Mouse (Mus musculus) heart, adult 2 months (tissue): ENCODE results near the gene Rhbg. TPM values are rescaled to one million over a fixed set of nuclear protein-coding genes. Genes with fewer than 3 reads are reported as not detected.

Experiments
- DNase-seq, 2 experiments: peaks; one replicate each; pipeline ENCODE4 v3.0.0; 2021
- H3K27ac ChIP-seq: fragments of 200-600 bp; 2 replicates; pipeline ENCODE4 v1.8.1; 2022
- H3K27me3 ChIP-seq: fragments of 200-500 bp; 2 replicates; pipeline ENCODE4 v1.6.1; 2012; ENCODE audit warnings: mild to moderate bottlenecking, low read length, inconsistent platforms, mixed read lengths; ENCODE audit not compliant: control insufficient read depth, insufficient read depth
- H3K36me3 ChIP-seq: fragments of 200-500 bp; 2 replicates; pipeline ENCODE4 v1.6.1; 2012; ENCODE audit warnings: low read length, inconsistent platforms; ENCODE audit not compliant: control insufficient read depth, insufficient read depth
- H3K4me1 ChIP-seq: fragments of 200-500 bp; 2 replicates; pipeline ENCODE4 v1.6.1; 2011; ENCODE audit warnings: low read length; ENCODE audit not compliant: control insufficient read depth, insufficient read depth
- H3K4me3 ChIP-seq: fragments of 200-600 bp; 2 replicates; pipeline ENCODE4 v1.8.1; 2022
- H3K79me2 ChIP-seq: fragments of 200-500 bp; replicated peaks from 2 replicates; pipeline ENCODE4 v1.6.1; 2012; ENCODE audit warnings: mild to moderate bottlenecking, inconsistent platforms, low read length, moderate library complexity, mixed read lengths; ENCODE audit not compliant: control insufficient read depth, insufficient read depth
- H3K9ac ChIP-seq: fragments of 200-500 bp; 2 replicates; pipeline ENCODE4 v1.6.1; 2012; ENCODE audit warnings: low read depth, mild to moderate bottlenecking, control low read depth, inconsistent platforms, low read length, mixed read lengths
- CTCF ChIP-seq: fragments of 200-600 bp; IDR thresholded peaks from 2 replicates; pipeline ENCODE4 v1.8.1; 2022; ENCODE audit warnings: antibody characterized with exemption, mild to moderate bottlenecking, moderate library complexity
- EP300 ChIP-seq: fragments of 200-500 bp; IDR thresholded peaks from 2 replicates; pipeline ENCODE4 v1.6.1; 2011; ENCODE audit warnings: low read depth, low read length, control low read depth; ENCODE audit not compliant: insufficient read depth
- POLR2A ChIP-seq: fragments of 200-500 bp; IDR thresholded peaks from 2 replicates; pipeline ENCODE4 v1.6.1; 2011; ENCODE audit warnings: mild to moderate bottlenecking, low read depth, low read length, control low read depth; ENCODE audit not compliant: insufficient read depth
- WGBS: fragments of 180-500 bp; shearing (Covaris S2); methylation state at CpG from one replicate; pipeline ENCODE4 v1.1.7; 2018; 5-methylcytosine and 5-hydroxymethylcytosine counted together
- intact Hi-C: fragments of 180-260 bp; cut with DNase I; formaldehyde crosslinking; loops from one replicate; pipeline ENCODE4 v1.15.1; 2025
- microRNA-seq, 2 experiments: library from miRNA; unstranded; fragments of <30 nt; microRNA quantifications; one replicate each; pipeline ENCODE4 v1.2.0; 2021
- polyA plus RNA-seq: library from polyadenylated mRNA; depleted of rRNA; stranded (reverse); fragments of >200 nt; gene quantifications from 2 replicates; pipeline ENCODE4 v1.2.3, GENCODE M21; 2012; rRNA removed
- total RNA-seq, 2 experiments: library from RNA; stranded (reverse); gene quantifications; 2 replicates each; pipeline ENCODE4 v1.2.3; 2021

Gene Rhbg
- total and polyA plus RNA-seq, 3 experiments: 0.20 TPM; not detected in 2

DNA sequence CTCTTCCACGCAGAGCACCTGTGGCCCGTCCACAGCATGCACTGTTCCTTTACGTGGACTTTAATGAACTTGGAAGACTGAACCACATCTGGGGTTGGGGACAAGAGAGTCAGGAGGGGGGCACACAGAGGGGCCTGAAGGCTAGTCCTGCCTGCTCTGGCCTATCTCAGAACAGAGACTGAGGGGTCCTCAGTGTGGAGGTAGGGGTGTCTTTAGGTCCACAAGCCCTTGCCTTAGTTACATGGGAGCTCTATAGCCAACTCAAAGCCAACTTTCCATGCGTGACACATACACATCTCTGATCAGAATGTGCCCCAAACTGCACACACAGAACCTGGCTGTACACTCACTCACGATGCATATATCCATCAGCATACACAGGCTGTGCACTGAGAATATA, 52.9 kb downstream of the Rhbg start:
- no peak for TF ChIP-seq POLR2A
- TF ChIP-seq EP300: no peak
- no peak for TF ChIP-seq CTCF
- 23% methylated on average over 5 of the region's 5 CpGs for WGBS

DNA sequence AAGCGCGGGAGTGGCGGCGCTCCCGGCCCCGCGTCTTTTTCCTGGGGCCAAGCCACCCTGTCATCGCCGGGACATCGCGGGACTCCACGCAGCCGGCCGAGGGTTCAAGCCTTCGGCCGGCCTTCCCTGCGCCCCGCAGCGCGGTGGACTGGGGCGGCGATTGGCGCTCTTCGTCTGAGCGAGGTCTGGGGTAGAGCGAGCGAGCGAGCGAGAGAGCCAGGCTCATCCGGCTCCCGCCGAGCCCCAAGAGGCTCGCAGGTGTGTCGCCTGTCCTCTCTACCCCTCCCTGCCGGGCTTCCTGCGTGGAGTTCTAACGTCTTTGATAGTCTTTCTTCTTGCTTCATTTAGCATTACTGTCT, 53.6 kb downstream of the Rhbg start:
- 2% methylated on average over 37 of the region's 37 CpGs for WGBS
- peaks cover 35% of the 10 kb centered on the region for H3K27me3 ChIP-seq
- intact Hi-C loops: no loop called here
- no peaks in the 10 kb centered on the region for H3K4me1 ChIP-seq
- no peak for DNase-seq
- no peaks in the 10 kb centered on the region for H3K36me3 ChIP-seq
- no peaks in the 10 kb centered on the region for H3K79me2 ChIP-seq
- H3K4me3 ChIP-seq: peak overlapping the region; percentile 25
- no peak for TF ChIP-seq POLR2A
- no peak for TF ChIP-seq EP300
- no peak for TF ChIP-seq CTCF
- 0 out of 2 replicates have a peak overlapping the region, but pooled peaks have one; percentile 10 for H3K9ac ChIP-seq
- H3K27ac ChIP-seq: no peak overlapping the region

More for the DNA sequence above, 52.9 kb downstream of the Rhbg start:
- DNase-seq: no peak
- Histone ChIP-seq H3K36me3 (no peaks in the 10 kb centered on the region), H3K4me1 (no peaks in the 10 kb centered on the region), H3K4me3 (no peak overlapping the region), H3K79me2 (no peaks in the 10 kb centered on the region), H3K9ac (no peak overlapping the region), H3K27me3 (peaks cover 40% of the 10 kb centered on the region), H3K27ac (no peak overlapping the region)
- intact Hi-C loops: no loop called here

DNA sequence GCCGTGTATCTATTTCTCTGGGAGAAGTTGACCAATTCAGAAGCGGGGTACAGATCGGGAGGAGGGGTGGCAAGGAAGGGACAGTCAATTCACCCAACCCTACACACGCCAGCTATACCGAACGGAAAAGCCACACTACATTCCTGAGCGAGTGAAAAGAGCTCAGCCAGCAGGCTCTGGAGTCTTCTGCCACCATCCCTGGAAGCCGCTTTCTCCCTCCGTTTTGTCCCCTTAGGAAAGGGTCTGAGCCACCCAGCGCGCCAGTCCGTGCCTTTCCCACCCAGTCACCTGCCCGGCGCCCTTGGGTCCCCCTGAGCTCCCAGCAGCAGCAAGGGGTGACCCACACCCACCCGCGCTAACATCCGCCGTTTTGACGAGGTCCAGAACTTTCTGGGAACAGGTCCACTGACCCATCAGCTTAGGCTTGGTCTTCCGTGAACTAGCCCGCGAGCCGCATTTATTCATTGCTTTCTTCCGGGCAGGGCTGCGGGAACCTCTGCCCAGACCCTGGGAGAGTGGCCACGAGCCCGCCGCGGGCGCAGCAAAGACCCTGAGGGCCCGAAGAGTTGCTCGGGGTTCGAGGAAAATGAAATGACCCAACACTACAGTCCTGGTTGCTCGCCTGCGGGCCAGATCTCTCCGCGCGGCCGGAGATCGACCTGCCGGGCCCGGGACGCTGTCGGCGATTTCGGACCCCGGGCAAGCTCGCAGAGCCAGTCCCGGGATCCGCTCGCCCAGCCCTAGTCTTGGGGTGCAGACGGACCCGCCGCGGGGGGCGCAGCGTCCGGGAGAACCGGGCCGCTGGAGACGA, 54.1 kb downstream of the Rhbg start:
- H3K27me3 ChIP-seq: peaks cover 32% of the 10 kb centered on the region
- no peaks in the 10 kb centered on the region for H3K79me2 ChIP-seq
- no peaks in the 10 kb centered on the region for H3K36me3 ChIP-seq
- intact Hi-C loops: no loop called here
- peak; percentile 27 to 43 for DNase-seq
- TF ChIP-seq EP300: no peak
- TF ChIP-seq CTCF: no peak
- no peak for TF ChIP-seq POLR2A
- no peak overlapping the region for H3K27ac ChIP-seq
- WGBS: 2% methylated on average over 61 of the region's 61 CpGs
- H3K4me3 ChIP-seq: peak overlapping the region; percentile 25
- H3K9ac ChIP-seq: 0 out of 2 replicates have a peak overlapping the region, but pooled peaks have one; percentile 10
- H3K4me1 ChIP-seq: no peaks in the 10 kb centered on the region

DNA sequence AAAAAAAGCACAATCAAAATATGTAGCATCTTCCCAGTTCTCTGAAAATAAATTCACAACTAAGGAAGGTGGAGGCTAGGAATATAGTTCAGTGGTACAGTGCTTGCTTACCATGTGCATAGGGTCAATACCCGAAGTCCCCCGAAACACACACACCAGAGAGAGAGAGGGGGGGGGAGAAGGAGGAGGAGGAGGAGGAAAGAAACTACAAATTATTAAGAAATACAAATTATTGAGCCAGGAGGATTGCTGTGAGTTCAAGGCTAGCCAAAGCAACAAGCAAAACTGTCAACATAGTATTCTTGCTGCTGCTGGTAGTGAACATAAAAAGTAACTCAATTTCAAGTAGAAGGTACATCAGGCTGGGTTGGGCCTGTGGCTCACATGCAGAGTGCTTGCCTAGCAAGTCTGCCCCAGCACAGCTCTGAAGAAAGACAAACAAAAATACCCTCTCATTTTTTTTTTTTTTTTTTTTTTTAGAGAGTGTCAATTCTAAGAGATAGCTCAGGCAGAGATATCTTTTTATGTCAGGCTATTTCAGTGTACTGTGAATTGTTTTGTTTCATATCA, 54.9 kb downstream of the Rhbg start:
- no peak overlapping the region for H3K27ac ChIP-seq
- H3K9ac ChIP-seq: no peak overlapping the region
- no peaks in the 10 kb centered on the region for H3K4me1 ChIP-seq
- H3K36me3 ChIP-seq: no peaks in the 10 kb centered on the region
- peaks cover 31% of the 10 kb centered on the region for H3K27me3 ChIP-seq
- intact Hi-C loops: no loop called here
- WGBS: 43% methylated on average over 2 of the region's 2 CpGs
- DNase-seq: no peak
- TF ChIP-seq CTCF (no peak), EP300 (no peak), POLR2A (no peak)
- no peak overlapping the region for H3K4me3 ChIP-seq
- no peaks in the 10 kb centered on the region for H3K79me2 ChIP-seq

DNA sequence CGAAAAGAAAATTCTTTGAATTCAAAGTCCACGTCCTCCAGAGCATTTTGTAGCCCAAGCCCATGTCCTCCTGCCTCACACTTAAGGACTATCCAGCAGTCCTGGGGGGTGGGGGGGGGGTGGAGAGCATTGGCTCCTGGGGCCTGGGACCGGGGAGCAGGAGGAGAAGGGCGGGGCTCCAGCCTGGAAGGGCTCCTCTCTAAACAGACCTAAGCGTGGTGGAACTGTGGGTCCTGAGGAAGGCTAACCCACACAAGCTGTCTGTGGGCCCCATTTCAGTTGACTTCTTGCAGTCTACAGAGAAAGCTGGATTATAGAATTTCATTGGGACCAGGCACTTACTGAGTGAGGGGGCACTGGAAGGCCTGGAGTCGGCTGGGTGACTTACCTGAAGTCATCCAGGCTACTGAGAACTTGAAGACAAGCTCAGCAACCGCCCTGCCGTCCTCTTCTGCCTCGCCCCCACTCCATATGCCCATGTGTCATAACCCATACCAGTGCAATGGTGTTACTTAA, 55.9 kb downstream of the Rhbg start:
- Histone ChIP-seq H3K4me3 (no peak overlapping the region), H3K27me3 (peaks cover 31% of the 10 kb centered on the region), H3K4me1 (no peaks in the 10 kb centered on the region), H3K27ac (no peak overlapping the region), H3K36me3 (no peaks in the 10 kb centered on the region), H3K9ac (no peak overlapping the region), H3K79me2 (no peaks in the 10 kb centered on the region)
- TF ChIP-seq CTCF (no peak), POLR2A (no peak), EP300 (no peak)
- intact Hi-C loops: no loop called here
- WGBS: 19% methylated on average over 9 of the region's 9 CpGs
- no peak for DNase-seq

DNA sequence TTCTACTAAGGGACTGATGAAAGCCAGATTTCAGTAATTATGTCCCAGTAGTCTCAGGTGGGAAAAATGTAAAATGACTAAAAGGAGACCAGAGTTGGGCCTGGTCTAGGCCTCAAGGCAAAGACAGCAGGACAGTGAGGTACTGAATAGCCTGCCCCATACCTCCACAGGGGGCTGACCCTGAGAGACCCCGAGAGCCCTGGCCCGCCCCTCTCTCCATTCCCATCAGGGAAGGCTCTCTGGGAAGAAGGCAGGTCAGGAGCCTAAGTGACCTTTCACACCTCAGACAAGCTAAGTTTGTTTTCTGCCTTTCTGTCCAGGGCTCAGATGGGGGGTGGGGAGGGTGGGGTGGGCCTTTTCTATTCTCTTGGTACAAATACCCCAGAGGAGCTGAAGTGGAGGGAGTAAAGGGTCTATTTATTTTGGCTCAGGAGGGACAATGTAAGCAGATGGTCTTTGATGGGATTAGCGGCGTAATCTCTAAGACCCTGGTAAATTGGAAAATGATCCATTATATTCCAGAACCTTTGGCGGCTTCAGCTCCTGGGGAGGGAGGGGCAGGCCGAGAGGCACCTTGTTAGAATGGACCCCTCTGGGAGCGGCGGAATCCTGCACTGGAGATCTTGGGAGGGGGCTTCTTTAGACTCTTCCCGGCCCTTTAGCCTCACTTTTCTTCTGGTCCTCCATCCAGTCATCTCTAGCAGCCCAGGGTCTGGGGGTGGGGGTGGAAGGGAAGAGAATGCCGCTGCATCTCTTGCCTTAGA, 56.6 kb downstream of the Rhbg start:
- no peaks in the 10 kb centered on the region for H3K4me1 ChIP-seq
- H3K36me3 ChIP-seq: no peaks in the 10 kb centered on the region
- no peak for DNase-seq
- peaks cover 29% of the 10 kb centered on the region for H3K27me3 ChIP-seq
- intact Hi-C loops: no loop called here
- H3K4me3 ChIP-seq: no peak overlapping the region
- no peak overlapping the region for H3K9ac ChIP-seq
- H3K79me2 ChIP-seq: no peaks in the 10 kb centered on the region
- no peak overlapping the region for H3K27ac ChIP-seq
- 29% methylated on average over 10 of the region's 10 CpGs for WGBS
- TF ChIP-seq CTCF: no peak
- no peak for TF ChIP-seq POLR2A
- TF ChIP-seq EP300: no peak

Small RNA genes lying within 50 kb of the gene (microRNA-seq; reads per million reads assigned to microRNA genes)
- gene Gm25641 (0 reads per million in 2 experiments), gene Mir3093 (0 to 0.56 reads per million in 2 experiments), gene Mir9-1 (0 reads per million in 2 experiments)

Other genes starting within 250 kb of the Rhbg start
- gene Hapln2, start 227.1 kb downstream of the Rhbg start, total RNA-seq: not detected
- not detected in 2 replicates for gene Hapln2, start 227.1 kb downstream of the Rhbg start, polyA plus RNA-seq
- 1 to 10 TPM; 9.5 to 9.9 TPM for gene Gpatch4, start 211.6 kb downstream of the Rhbg start, total RNA-seq
- 4.3 and 8.5 TPM in 2 replicates for gene Gpatch4, start 211.6 kb downstream of the Rhbg start, polyA plus RNA-seq
- gene Naxe, start 196.2 kb downstream of the Rhbg start, total RNA-seq: 10 to 100 TPM; 70.6 to 81.9 TPM
- 86.6 and 96.7 TPM in 2 replicates for gene Naxe, start 196.2 kb downstream of the Rhbg start, polyA plus RNA-seq
- not detected for gene Ttc24, start 176.4 kb downstream of the Rhbg start, total RNA-seq
- 0.29 TPM in 1 of 2 replicates, not detected in the other for gene Ttc24, start 176.4 kb downstream of the Rhbg start, polyA plus RNA-seq
- gene Iqgap3, start 172.7 kb downstream of the Rhbg start, total RNA-seq: under 1 TPM; 0.21 to 0.45 TPM
- gene Iqgap3, start 172.7 kb downstream of the Rhbg start, polyA plus RNA-seq: 0.64 and 1.1 TPM in 2 replicates
- 100 to 1,000 TPM; 118 to 129 TPM for gene Mef2d, start 112.3 kb downstream of the Rhbg start, total RNA-seq
- gene Mef2d, start 112.3 kb downstream of the Rhbg start, polyA plus RNA-seq: 119 and 122 TPM in 2 replicates
- gene Gm38392, start 32.5 kb upstream of the Rhbg start, total RNA-seq: under 1 TPM; 0.26 to 0.27 TPM
- gene Gm38392, start 32.5 kb upstream of the Rhbg start, polyA plus RNA-seq: 0.23 TPM in 1 of 2 replicates, not detected in the other
- 1 to 10 TPM; 5.1 to 8.6 TPM for gene Tsacc, start 42.3 kb upstream of the Rhbg start, total RNA-seq
- gene Tsacc, start 42.3 kb upstream of the Rhbg start, polyA plus RNA-seq: 4.8 and 8.7 TPM in 2 replicates
- gene Cct3, start 42.4 kb upstream of the Rhbg start, total RNA-seq: 100 to 1,000 TPM; 169 to 172 TPM
- gene Cct3, start 42.4 kb upstream of the Rhbg start, polyA plus RNA-seq: 124 and 183 TPM in 2 replicates
- gene Glmp, start 70.3 kb upstream of the Rhbg start, total RNA-seq: 10 to 100 TPM; 75.6 to 80.9 TPM
- gene Glmp, start 70.3 kb upstream of the Rhbg start, polyA plus RNA-seq: 98.0 and 105 TPM in 2 replicates
- gene Tmem79, start 81.4 kb upstream of the Rhbg start, total RNA-seq: 1 to 10 TPM; 1.6 to 1.7 TPM
- 2.3 and 3.5 TPM in 2 replicates for gene Tmem79, start 81.4 kb upstream of the Rhbg start, polyA plus RNA-seq
- 10 to 100 TPM; 42.7 to 45.8 TPM for gene Smg5, start 81.6 kb upstream of the Rhbg start, total RNA-seq
- gene Smg5, start 81.6 kb upstream of the Rhbg start, polyA plus RNA-seq: 44.4 and 66.9 TPM in 2 replicates
- gene Paqr6, start 109.9 kb upstream of the Rhbg start, total RNA-seq: under 1 TPM; 0.44 to 0.57 TPM
- gene Paqr6, start 109.9 kb upstream of the Rhbg start, polyA plus RNA-seq: 5.0 and 7.5 TPM in 2 replicates
- gene Bglap3, start 118.0 kb upstream of the Rhbg start, total RNA-seq: not detected
- gene Bglap3, start 118.0 kb upstream of the Rhbg start, polyA plus RNA-seq: not detected in 2 replicates
- not detected for gene Bglap2, start 124.0 kb upstream of the Rhbg start, total RNA-seq
- 0.84 and 0.85 TPM in 2 replicates for gene Bglap2, start 124.0 kb upstream of the Rhbg start, polyA plus RNA-seq
- not detected for gene Bglap, start 129.8 kb upstream of the Rhbg start, total RNA-seq
- gene Bglap, start 129.8 kb upstream of the Rhbg start, polyA plus RNA-seq: not detected in 2 replicates
- gene Pmf1, start 155.6 kb upstream of the Rhbg start, total RNA-seq: 10 to 100 TPM; 12.4 to 15.9 TPM
- 20.8 and 22.3 TPM in 2 replicates for gene Pmf1, start 155.6 kb upstream of the Rhbg start, polyA plus RNA-seq
- gene Slc25a44, start 170.4 kb upstream of the Rhbg start, total RNA-seq: 10 to 100 TPM; 11.9 to 14.6 TPM
- gene Slc25a44, start 170.4 kb upstream of the Rhbg start, polyA plus RNA-seq: 19.1 and 25.9 TPM in 2 replicates
- gene Sema4a, start 206.5 kb upstream of the Rhbg start, total RNA-seq: 1 to 10 TPM; 3.2 to 3.3 TPM
- 8.5 and 9.5 TPM in 2 replicates for gene Sema4a, start 206.5 kb upstream of the Rhbg start, polyA plus RNA-seq